Mouse (Mus musculus) inflammation-experienced regulatory T-cells, adult 6 months (primary cell): ENCODE measurements around the gene AL607142.1. TPM values are rescaled to one million over a fixed set of nuclear protein-coding genes. Genes with fewer than 3 reads are reported as not detected.
A peak's percentile ranks its signal among the peaks of the same experiment; 100 is the strongest.

Experiments
- ATAC-seq: one replicate; pipeline ENCODE4 v1.8.0; 2017
- polyA plus RNA-seq, 3 experiments: library from polyadenylated mRNA; unstranded; fragments of 100-300 nt; shearing (Covaris generic); gene quantifications; one replicate each; pipeline ENCODE4 v1.2.1; 2017

The AL607142.1 gene
- polyA plus RNA-seq, 3 experiments from 2014 or later, result not detected

- no peak for ATAC-seq
Observed at GRCm38 (mm10) chr4:120058157-120058556, 6.6 kb upstream of the AL607142.1 start.

GRCm38 (mm10) chr4:120058794-120059193, 6.0 kb upstream of the AL607142.1 start:
- peak; percentile 10 for ATAC-seq

- ATAC-seq, result no peak
Observed at GRCm38 (mm10) chr4:120061727-120062126, 3.1 kb upstream of the AL607142.1 start.

DNA sequence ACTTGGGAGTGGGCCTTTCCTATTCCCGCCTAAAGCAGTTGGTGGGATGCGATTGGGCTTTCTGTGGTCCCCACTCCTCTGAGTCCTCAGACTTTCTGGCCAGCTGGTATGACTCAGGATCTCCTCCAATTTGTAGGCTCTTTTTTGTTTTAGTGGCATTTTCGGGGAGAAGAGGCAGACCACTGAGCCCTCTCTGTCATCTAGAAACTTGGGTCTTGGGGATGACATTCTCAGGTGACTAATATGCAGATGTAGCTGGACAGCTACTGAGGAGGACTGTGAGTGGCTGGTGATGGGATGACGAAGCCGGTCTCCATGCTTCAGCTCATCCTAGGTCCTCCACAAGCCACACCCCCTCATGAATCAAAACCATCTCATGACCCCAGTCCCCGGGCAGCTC, 2.6 kb upstream of the AL607142.1 start:
- no peak for ATAC-seq

GRCm38 (mm10) chr4:120062754-120063153, 2.0 kb upstream of the AL607142.1 start:
- no peak for ATAC-seq

GRCm38 (mm10) chr4:120063353-120064124, 1.3 kb upstream of the AL607142.1 start:
- ATAC-seq, result no peak

DNA sequence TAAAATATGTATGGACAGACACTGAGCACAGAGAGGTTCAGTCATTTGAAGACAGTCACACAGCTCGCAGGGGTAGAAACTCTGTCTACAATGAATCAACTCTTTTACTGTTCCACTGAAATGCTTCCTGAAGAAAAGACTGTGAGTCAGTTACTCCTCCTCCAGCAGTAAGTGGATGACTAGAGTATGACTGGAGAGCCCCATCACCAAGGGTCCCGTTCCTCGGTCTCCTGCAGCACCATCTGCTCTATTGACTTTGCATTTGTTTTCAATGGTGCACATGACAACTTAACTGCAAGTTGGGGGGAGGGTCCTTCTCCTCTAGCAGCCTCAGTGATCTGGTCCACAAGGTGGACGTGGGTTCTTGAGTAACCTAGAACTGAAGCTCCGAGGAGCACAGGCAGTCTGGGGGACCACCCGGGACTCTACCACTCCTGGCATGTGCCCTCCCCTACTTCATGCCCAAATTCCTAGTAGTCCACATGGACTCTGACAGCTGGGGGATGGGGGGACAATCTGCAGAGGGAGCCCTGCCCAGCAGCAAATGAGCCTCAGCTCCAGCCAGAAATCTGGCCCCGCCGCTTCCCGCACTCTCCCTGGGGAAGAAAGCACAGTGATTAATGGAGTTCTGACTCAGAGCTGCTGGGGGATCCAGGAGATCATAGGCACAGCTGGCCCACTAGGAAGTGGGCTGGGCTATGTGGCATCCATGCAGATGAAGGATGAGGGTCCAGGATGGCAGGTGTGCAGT, 2.2 kb downstream of the AL607142.1 start:
- ATAC-seq, result no peak

- ATAC-seq, result no peak
Observed at GRCm38 (mm10) chr4:120067592-120068235, 2.9 kb downstream of the AL607142.1 start.

- ATAC-seq, result no peak
Observed at GRCm38 (mm10) chr4:120068883-120069581, 4.2 kb downstream of the AL607142.1 start.

DNA sequence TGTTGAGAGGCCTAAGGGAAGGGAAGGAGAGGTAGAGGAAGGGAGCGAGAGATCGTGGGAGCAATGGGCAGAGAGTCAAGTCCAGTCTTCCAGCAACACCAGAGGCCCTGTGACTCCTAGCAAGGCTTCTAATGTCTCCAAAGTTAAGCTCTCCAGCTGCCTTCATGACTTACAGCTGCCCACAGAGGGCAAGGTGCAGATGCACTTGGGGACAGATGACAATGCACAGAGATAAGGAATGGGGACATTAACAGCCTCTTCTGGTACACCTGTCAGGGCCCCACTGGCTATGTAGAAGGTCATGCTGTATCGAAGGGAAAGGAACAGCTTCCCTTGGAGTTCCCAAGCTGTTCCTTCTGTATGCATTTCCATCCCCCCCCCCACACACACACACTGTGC, 4.8 kb downstream of the AL607142.1 start:
- no peak for ATAC-seq

DNA sequence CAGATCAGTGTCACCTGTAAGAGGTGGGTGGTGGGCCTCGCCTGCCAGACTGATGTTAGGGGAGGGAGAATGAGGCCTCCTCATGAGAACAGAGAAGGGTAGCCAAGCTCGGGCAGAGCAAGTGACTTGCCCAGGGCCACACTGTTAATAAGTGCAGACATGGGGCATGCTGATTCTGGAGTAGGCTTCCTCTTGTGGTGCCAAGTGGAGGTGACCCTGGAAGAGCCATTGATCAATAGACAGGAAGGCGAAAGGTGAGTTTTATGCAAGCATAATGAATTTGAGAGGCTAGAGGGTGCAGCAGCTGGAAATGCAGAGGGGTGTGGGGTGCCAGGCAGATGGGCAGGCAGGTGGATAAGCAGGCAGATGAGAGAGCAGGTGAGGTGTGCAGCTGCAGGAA, 6.6 kb downstream of the AL607142.1 start:
- no peak for ATAC-seq

GRCm38 (mm10) chr4:120071842-120072507, 7.2 kb downstream of the AL607142.1 start:
- ATAC-seq, result no peak

DNA sequence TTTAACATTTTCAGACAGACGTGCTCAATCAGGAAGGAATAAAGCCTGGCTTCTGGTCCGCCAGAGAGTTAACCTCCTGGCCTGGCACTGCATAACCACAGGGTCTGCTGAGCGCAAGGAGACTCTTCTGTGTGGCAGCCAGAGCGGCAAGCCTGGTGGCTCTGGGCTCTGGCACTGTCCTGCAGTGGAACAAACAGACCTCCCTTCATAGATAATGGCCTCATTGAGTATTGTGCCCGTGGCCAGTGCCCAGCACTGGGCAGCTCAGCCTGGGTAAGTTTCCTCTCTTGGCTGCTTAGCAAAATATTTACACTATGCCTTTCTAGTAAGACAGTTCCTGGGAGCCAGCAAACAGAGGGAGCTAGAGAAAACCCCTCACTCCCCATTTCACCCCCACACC, 9.3 kb downstream of the AL607142.1 start:
- ATAC-seq, result no peak

DNA sequence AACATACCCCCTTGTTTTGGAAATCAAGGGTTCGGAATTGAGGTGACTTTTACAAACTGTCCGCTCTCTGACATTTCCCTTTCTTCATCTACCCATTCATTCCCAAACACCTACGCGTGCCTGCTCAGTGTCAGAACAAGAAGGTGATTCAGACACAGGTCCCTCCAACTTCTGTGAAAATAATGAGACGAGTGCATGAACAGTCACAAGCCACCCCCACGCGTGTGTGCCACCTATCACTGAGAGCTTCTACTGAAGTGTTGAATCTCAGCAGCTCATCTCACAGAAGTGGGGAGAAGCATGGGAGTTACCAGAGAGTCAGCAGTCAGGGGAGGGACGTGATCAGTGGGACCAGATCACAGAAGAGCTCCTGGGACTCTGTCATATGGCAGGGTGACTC, 12.5 kb downstream of the AL607142.1 start:
- no peak for ATAC-seq

DNA sequence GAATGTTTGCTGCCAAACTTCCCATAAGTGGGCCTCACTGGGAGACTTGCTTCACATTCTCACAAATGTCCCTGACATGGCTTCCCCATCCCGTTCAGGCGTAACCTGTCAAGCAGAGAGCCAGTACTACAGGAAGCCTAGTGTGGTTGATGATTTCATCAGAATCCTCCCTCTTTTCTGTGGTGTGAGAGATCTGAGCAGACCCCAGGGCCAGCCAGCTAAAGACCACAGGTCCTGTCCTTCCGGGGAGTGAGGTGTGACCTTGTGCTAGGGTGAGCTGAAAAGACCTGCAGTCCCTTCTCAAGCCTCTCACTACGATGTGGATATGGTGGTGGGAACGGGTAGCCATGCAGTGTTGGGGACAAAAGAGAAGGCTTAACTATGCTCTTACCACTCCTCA, 17.7 kb downstream of the AL607142.1 start:
- no peak for ATAC-seq

- no peak for ATAC-seq
Observed at GRCm38 (mm10) chr4:120083700-120084099, 18.9 kb downstream of the AL607142.1 start.

DNA sequence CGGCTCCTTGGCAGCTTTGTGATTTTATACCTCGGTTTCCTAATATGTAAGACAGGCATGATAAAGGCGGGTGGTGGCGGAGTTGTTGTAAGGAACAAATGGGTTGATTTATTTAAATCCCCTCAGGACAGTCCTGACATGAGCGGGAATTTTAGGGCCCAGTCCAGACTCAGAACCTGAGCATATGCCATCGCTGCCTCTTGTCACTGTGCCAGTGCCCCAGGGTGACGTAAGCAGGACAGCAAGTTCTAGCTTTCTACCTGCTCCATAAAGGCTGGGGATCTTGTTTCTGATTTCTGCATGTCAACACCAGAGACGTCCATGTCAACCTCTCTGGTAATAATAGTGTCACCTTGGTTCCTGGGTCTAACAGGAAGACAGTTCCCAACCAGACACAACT, 24.7 kb downstream of the AL607142.1 start:
- no peak for ATAC-seq

DNA sequence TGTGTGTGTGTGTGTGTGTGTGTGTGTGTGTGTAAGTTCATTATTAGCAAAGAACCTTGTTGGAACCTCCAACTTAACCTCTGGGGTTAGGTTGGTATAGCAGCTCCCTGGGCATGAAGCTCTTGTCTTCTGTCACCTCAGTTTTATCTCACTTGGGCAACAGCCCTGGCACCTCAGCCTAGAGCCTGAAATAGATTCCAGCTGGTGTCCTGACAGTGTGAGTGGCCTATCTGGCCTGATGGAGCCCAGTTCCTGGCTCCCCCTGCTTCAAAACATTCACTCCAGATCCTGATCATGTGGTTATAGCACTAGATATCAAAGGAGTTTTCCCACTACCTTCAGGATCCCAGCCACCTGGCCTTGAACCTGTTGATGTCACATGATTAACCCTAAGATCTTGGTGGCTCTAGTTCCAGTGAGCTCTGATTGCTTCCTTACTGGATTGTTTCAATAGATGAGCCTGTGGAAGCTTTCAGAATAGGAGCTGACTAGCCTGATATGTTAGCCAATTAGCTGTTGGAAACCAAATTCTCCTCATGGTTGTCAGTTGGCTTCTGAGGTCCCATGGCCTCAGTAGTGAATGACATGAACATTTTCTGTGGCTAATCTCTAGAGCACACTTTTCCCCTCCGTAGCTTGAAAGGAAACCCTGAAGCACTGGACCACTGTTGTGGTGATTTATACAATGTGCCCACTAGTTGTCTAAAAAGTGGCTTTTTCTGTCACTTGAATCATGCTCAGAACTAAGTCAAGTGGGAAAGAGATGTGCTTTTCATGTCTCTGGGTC, 27.4 kb downstream of the AL607142.1 start:
- no peak for ATAC-seq

DNA sequence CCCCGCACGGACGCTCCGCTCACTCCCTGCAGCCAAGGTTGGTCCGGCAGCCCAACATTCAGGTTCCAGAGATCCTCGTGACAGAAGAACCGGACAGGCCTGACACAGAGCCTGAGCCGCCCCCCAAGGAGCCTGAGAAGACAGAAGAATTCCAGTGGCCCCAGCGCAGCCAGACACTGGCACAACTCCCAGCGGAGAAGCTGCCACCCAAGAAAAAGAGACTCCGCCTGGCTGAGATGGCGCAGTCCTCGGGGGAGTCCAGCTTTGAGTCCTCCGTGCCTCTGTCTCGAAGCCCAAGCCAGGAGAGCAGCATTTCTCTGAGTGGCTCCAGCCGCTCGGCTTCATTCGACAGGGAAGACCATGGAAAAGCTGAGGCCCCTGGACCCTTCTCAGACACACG, 32.1 kb downstream of the AL607142.1 start:
- ATAC-seq, result no peak

DNA sequence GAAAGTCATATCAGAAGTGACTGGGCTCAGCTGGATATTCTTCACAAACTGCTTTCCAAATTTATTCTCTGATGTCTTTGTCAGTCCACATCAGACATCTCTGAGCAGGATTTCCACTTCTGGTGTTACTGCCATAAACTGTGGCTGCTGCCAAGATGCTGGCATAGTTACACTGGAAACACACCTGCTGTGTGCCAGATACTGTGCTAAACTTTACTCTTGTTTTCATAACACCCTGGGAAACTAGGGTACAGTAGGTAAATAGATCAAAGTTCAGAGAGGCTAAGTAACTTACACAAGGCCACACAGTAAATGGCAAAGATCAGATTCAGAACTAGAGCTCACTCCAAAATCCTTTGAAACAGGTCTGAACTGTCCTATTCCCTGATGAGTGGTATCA, 36.4 kb downstream of the AL607142.1 start:
- no peak for ATAC-seq

GRCm38 (mm10) chr4:120104599-120104998, 39.8 kb downstream of the AL607142.1 start:
- peak; percentile 32 for ATAC-seq

DNA sequence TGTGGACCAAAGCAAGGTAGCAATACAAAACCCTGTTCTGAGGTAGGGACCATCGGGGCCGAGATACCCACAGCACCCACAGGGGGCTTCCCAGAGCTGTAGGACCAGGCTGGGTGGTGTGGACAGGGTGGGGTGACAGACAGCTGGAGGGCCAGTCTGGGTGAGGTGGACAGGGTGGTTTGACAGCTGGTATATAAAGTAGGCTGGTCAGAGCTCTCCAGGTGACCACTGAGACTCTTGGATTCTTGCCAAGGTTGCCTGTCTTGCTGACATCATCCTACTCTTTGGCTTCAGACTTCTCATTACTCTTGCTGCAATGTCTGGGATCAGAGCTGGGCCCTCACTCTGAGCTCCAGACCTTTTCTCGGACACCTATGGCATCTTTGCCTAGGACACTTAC, 41.6 kb downstream of the AL607142.1 start:
- no peak for ATAC-seq
